Mouse (Mus musculus): ENCODE measurements around the gene Prkcb. TPM values are rescaled to one million over a fixed set of nuclear protein-coding genes. Genes with fewer than 3 reads are reported as not detected.

Gene Prkcb
- polyA plus RNA-seq, 1 experiment from 2014 or later: 12.7 TPM

GRCm38 (mm10) chr7:122346251-122347242, 58.0 kb downstream of the Prkcb start:
- Histone ChIP-seq H3K27me3 (ENCODE audit: control insufficient read depth, insufficient read depth, low read length) (no peaks in the 10 kb centered on the region), H3K4me3 (replicated peaks; ENCODE audit: low read length) (no peak overlapping the region), H3K27ac (ENCODE audit: low read length) (no peak overlapping the region), H3K9me3 (replicated peaks; ENCODE audit: control insufficient read depth, low read length) (no peaks in the 10 kb centered on the region), H3K4me2 (ENCODE audit: low read depth, low read length) (no peak overlapping the region), H3K9ac (ENCODE audit: low read length) (no peak overlapping the region), H3K36me3 (ENCODE audit: control insufficient read depth, insufficient read depth, low read length) (no peaks in the 10 kb centered on the region), H3K4me1 (ENCODE audit: control insufficient read depth, insufficient read depth, low read length) (no peaks in the 10 kb centered on the region)
- no peak for ATAC-seq (ENCODE audit: insufficient read depth, low FRiP score)
- 66% methylated on average over 14 of the region's 14 CpGs for WGBS

GRCm38 (mm10) chr7:122347433-122347832, 58.9 kb downstream of the Prkcb start:
- WGBS: 78% methylated on average over 3 of the region's 3 CpGs
- Histone ChIP-seq H3K27me3 (ENCODE audit: control insufficient read depth, insufficient read depth, low read length) (no peaks in the 10 kb centered on the region), H3K4me1 (ENCODE audit: control insufficient read depth, insufficient read depth, low read length) (no peaks in the 10 kb centered on the region), H3K4me3 (replicated peaks; ENCODE audit: low read length) (no peak overlapping the region), H3K9me3 (replicated peaks; ENCODE audit: control insufficient read depth, low read length) (no peaks in the 10 kb centered on the region), H3K9ac (ENCODE audit: low read length) (no peak overlapping the region), H3K4me2 (ENCODE audit: low read depth, low read length) (no peak overlapping the region), H3K36me3 (ENCODE audit: control insufficient read depth, insufficient read depth, low read length) (no peaks in the 10 kb centered on the region), H3K27ac (ENCODE audit: low read length) (no peak overlapping the region)
- ATAC-seq (ENCODE audit: insufficient read depth, low FRiP score): no peak

- no peaks in the 10 kb centered on the region for H3K27me3 ChIP-seq (ENCODE audit: control insufficient read depth, insufficient read depth, low read length)
- no peaks in the 10 kb centered on the region for H3K4me1 ChIP-seq (ENCODE audit: control insufficient read depth, insufficient read depth, low read length)
- ATAC-seq (ENCODE audit: insufficient read depth, low FRiP score): no peak
- no peak overlapping the region for H3K4me3 ChIP-seq (replicated peaks; ENCODE audit: low read length)
- no peak overlapping the region for H3K9ac ChIP-seq (ENCODE audit: low read length)
- no peaks in the 10 kb centered on the region for H3K36me3 ChIP-seq (ENCODE audit: control insufficient read depth, insufficient read depth, low read length)
- WGBS: 79% methylated on average over 5 of the region's 5 CpGs
- H3K27ac ChIP-seq (ENCODE audit: low read length): no peak overlapping the region
- no peaks in the 10 kb centered on the region for H3K9me3 ChIP-seq (replicated peaks; ENCODE audit: control insufficient read depth, low read length)
- no peak overlapping the region for H3K4me2 ChIP-seq (ENCODE audit: low read depth, low read length)
These were observed 61.4 kb downstream of the Prkcb start for GRCm38 (mm10) chr7:122349961-122350360.

- Histone ChIP-seq H3K27ac (ENCODE audit: low read length) (no peak overlapping the region), H3K9ac (ENCODE audit: low read length) (no peak overlapping the region), H3K4me3 (replicated peaks; ENCODE audit: low read length) (no peak overlapping the region), H3K36me3 (ENCODE audit: control insufficient read depth, insufficient read depth, low read length) (no peaks in the 10 kb centered on the region), H3K4me1 (ENCODE audit: control insufficient read depth, insufficient read depth, low read length) (no peaks in the 10 kb centered on the region), H3K9me3 (replicated peaks; ENCODE audit: control insufficient read depth, low read length) (no peaks in the 10 kb centered on the region), H3K27me3 (ENCODE audit: control insufficient read depth, insufficient read depth, low read length) (no peaks in the 10 kb centered on the region), H3K4me2 (ENCODE audit: low read depth, low read length) (no peak overlapping the region)
- ATAC-seq (ENCODE audit: insufficient read depth, low FRiP score): no peak
- 74% methylated on average over 2 of the region's 2 CpGs for WGBS
These were observed 62.2 kb downstream of the Prkcb start for GRCm38 (mm10) chr7:122350741-122351140.

- Histone ChIP-seq H3K4me1 (ENCODE audit: control insufficient read depth, insufficient read depth, low read length) (no peaks in the 10 kb centered on the region), H3K36me3 (ENCODE audit: control insufficient read depth, insufficient read depth, low read length) (no peaks in the 10 kb centered on the region), H3K9me3 (replicated peaks; ENCODE audit: control insufficient read depth, low read length) (no peaks in the 10 kb centered on the region), H3K4me3 (replicated peaks; ENCODE audit: low read length) (no peak overlapping the region), H3K27ac (ENCODE audit: low read length) (no peak overlapping the region), H3K4me2 (ENCODE audit: low read depth, low read length) (no peak overlapping the region), H3K27me3 (ENCODE audit: control insufficient read depth, insufficient read depth, low read length) (no peaks in the 10 kb centered on the region), H3K9ac (ENCODE audit: low read length) (no peak overlapping the region)
- 76% methylated on average over 4 of the region's 4 CpGs for WGBS
- no peak for ATAC-seq (ENCODE audit: insufficient read depth, low FRiP score)
These were observed 63.3 kb downstream of the Prkcb start for GRCm38 (mm10) chr7:122351816-122352215.

GRCm38 (mm10) chr7:122352566-122353277, 64.2 kb downstream of the Prkcb start:
- no peak overlapping the region for H3K27ac ChIP-seq (ENCODE audit: low read length)
- H3K4me2 ChIP-seq (ENCODE audit: low read depth, low read length): no peak overlapping the region
- ATAC-seq (ENCODE audit: insufficient read depth, low FRiP score): peak; percentile 75
- H3K27me3 ChIP-seq (ENCODE audit: control insufficient read depth, insufficient read depth, low read length): no peaks in the 10 kb centered on the region
- H3K4me3 ChIP-seq (replicated peaks; ENCODE audit: low read length): no peak overlapping the region
- no peaks in the 10 kb centered on the region for H3K4me1 ChIP-seq (ENCODE audit: control insufficient read depth, insufficient read depth, low read length)
- 51% methylated on average over 12 of the region's 12 CpGs for WGBS
- no peaks in the 10 kb centered on the region for H3K9me3 ChIP-seq (replicated peaks; ENCODE audit: control insufficient read depth, low read length)
- no peak overlapping the region for H3K9ac ChIP-seq (ENCODE audit: low read length)
- no peaks in the 10 kb centered on the region for H3K36me3 ChIP-seq (ENCODE audit: control insufficient read depth, insufficient read depth, low read length)

- 0 out of 2 replicates have a peak overlapping the region, but pooled peaks have one; percentile 38 for H3K27ac ChIP-seq (ENCODE audit: low read length)
- no peaks in the 10 kb centered on the region for H3K9me3 ChIP-seq (replicated peaks; ENCODE audit: control insufficient read depth, low read length)
- H3K4me1 ChIP-seq (ENCODE audit: control insufficient read depth, insufficient read depth, low read length): no peaks in the 10 kb centered on the region
- H3K36me3 ChIP-seq (ENCODE audit: control insufficient read depth, insufficient read depth, low read length): no peaks in the 10 kb centered on the region
- ATAC-seq (ENCODE audit: insufficient read depth, low FRiP score): no peak; the same call in 1 of the 2 replicates
- 60% methylated on average over 4 of the region's 4 CpGs for WGBS
- H3K9ac ChIP-seq (ENCODE audit: low read length): no peak overlapping the region
- H3K4me3 ChIP-seq (replicated peaks; ENCODE audit: low read length): no peak overlapping the region
- no peak overlapping the region for H3K4me2 ChIP-seq (ENCODE audit: low read depth, low read length)
- no peaks in the 10 kb centered on the region for H3K27me3 ChIP-seq (ENCODE audit: control insufficient read depth, insufficient read depth, low read length)
These were observed 64.8 kb downstream of the Prkcb start for GRCm38 (mm10) chr7:122353329-122353728.

- no peak overlapping the region for H3K9ac ChIP-seq (ENCODE audit: low read length)
- WGBS: 34% methylated on average over 2 of the region's 2 CpGs
- H3K27me3 ChIP-seq (ENCODE audit: control insufficient read depth, insufficient read depth, low read length): no peaks in the 10 kb centered on the region
- no peak overlapping the region for H3K4me3 ChIP-seq (replicated peaks; ENCODE audit: low read length)
- no peak overlapping the region for H3K4me2 ChIP-seq (ENCODE audit: low read depth, low read length)
- H3K36me3 ChIP-seq (ENCODE audit: control insufficient read depth, insufficient read depth, low read length): no peaks in the 10 kb centered on the region
- no peaks in the 10 kb centered on the region for H3K4me1 ChIP-seq (ENCODE audit: control insufficient read depth, insufficient read depth, low read length)
- no peak for ATAC-seq (ENCODE audit: insufficient read depth, low FRiP score)
- no peak overlapping the region for H3K27ac ChIP-seq (ENCODE audit: low read length)
- H3K9me3 ChIP-seq (replicated peaks; ENCODE audit: control insufficient read depth, low read length): no peaks in the 10 kb centered on the region
These were observed 68.4 kb downstream of the Prkcb start for GRCm38 (mm10) chr7:122356941-122357340.

- Histone ChIP-seq H3K36me3 (ENCODE audit: control insufficient read depth, insufficient read depth, low read length) (no peaks in the 10 kb centered on the region), H3K4me2 (ENCODE audit: low read depth, low read length) (no peak overlapping the region), H3K9ac (ENCODE audit: low read length) (no peak overlapping the region), H3K27me3 (ENCODE audit: control insufficient read depth, insufficient read depth, low read length) (no peaks in the 10 kb centered on the region), H3K9me3 (replicated peaks; ENCODE audit: control insufficient read depth, low read length) (no peaks in the 10 kb centered on the region), H3K4me3 (replicated peaks; ENCODE audit: low read length) (no peak overlapping the region), H3K27ac (ENCODE audit: low read length) (no peak overlapping the region), H3K4me1 (ENCODE audit: control insufficient read depth, insufficient read depth, low read length) (no peaks in the 10 kb centered on the region)
- no peak for ATAC-seq (ENCODE audit: insufficient read depth, low FRiP score)
- WGBS: 75% methylated on average over 7 of the region's 7 CpGs
These were observed 69.3 kb downstream of the Prkcb start for GRCm38 (mm10) chr7:122357847-122358246.
